ENCODE assay signal across 7 mouse cellular contexts in the genomic region with DNA sequence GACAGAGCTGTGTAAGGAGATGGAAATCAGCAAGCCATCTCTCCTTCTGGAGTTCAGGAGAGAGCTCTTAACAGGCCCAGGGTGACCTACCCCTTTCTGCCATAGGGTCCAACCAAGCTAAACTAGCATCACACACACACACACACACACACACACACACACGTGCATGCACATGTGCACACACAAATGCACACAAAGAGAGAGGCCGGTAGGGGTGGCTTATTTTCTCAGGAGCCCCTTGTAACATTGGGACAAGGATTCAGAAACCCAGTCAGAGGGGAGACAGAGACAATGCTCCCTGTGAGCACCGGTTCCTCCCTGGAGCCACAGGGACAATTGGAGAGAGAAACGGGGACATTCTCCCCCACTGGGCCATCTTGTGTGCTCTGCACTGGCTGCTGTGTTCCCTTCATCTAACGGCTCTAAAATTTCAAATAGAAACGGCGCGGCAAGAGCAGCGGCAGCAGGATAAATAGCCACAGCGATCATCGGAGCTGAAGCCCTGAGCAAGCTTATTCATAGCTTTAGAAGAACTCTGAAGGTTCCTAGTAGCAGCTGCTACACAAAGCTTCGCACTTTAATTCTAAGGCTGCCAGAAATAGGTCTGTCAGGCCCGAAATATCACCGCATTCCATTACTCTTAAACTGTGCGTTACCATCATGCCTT. TPM values are rescaled to one million over a fixed set of nuclear protein-coding genes. Genes with fewer than 3 reads are reported as not detected.
DNase-seq lines count a peak whose midpoint lies in the region; ATAC-seq and TF ChIP-seq lines count a peak whose summit lies in the region.

No protein-coding gene starts in this region.

- no peak for TF ChIP-seq CTCF in left cerebral cortex, adult 2 months (IDR thresholded peaks at IDR 0.05)
- no peak for TF ChIP-seq CTCF in olfactory bulb, adult 2 months (IDR thresholded peaks at IDR 0.05; ENCODE audit: insufficient read depth, low read depth, low read length)

- no peak for ATAC-seq in embryonic facial prominence, embryonic 13.5 days (ENCODE audit: insufficient number of reproducible peaks, insufficient read depth, low FRiP score, low TSS enrichment, low read depth)
- 0 out of 2 replicates have a peak, but pooled peaks have one; percentile 7 for ATAC-seq in hindbrain, embryonic 15.5 days (ENCODE audit: low FRiP score, low read depth)
- no peak for ATAC-seq in megakaryocyte-erythroid progenitor cell, adult 5-6 weeks (replicated peaks; ENCODE audit: low FRiP score, low TSS enrichment, poor library complexity, severe bottlenecking)
- ATAC-seq in activated CD4-positive, CD25-positive, alpha-beta regulatory T cell, adult 4 months = no peak

- TF ChIP-seq POLR2A in olfactory bulb, adult 2 months (IDR thresholded peaks at IDR 0.05; ENCODE audit: insufficient read depth, low read depth, low read length) = no peak

- peak overlapping the region; percentile 81 for H3K27ac ChIP-seq in left cerebral cortex, adult 2 months
- H3K27ac ChIP-seq in embryonic facial prominence, embryonic 13.5 days = peak overlapping the region; percentile 84
- peak overlapping the region; percentile 77 for H3K27ac ChIP-seq in hindbrain, embryonic 15.5 days (replicated peaks)
- H3K27ac ChIP-seq in olfactory bulb, adult 2 months (ENCODE audit: insufficient read depth, low read depth, low read length) = peak overlapping the region; percentile 97

- H3K4me3 ChIP-seq in left cerebral cortex, adult 2 months = peak overlapping the region; percentile 4; the same call in 1 of the 2 replicates
- H3K4me3 ChIP-seq in embryonic facial prominence, embryonic 13.5 days = no peak overlapping the region
- peak overlapping the region; percentile 4; the same call in 1 of the 2 replicates for H3K4me3 ChIP-seq in hindbrain, embryonic 15.5 days
- no peak overlapping the region for H3K4me3 ChIP-seq in olfactory bulb, adult 2 months (ENCODE audit: insufficient read depth, low read depth, low read length)

- H3K36me3 ChIP-seq in embryonic facial prominence, embryonic 13.5 days = no peaks in the 10 kb centered on the region
- no peaks in the 10 kb centered on the region for H3K36me3 ChIP-seq in hindbrain, embryonic 15.5 days

- H3K27me3 ChIP-seq in embryonic facial prominence, embryonic 13.5 days = 0 out of 2 replicates have a peak, but pooled peaks cover 3% of the 10 kb centered on the region
- H3K27me3 ChIP-seq in hindbrain, embryonic 15.5 days = peaks cover 30% of the 10 kb centered on the region; the same call in 1 of the 2 replicates

- intact Hi-C loops in left cerebral cortex, adult 2 months (cut with DNase I) = loop anchor here (1.0 kb wide), 2 partner anchors 21 to 29 kb away; a partner anchor contains a TSS
- intact Hi-C loops in left cerebral cortex, postnatal 4 days (cut with DNase I) = no loop called here

- H3K4me1 ChIP-seq in embryonic facial prominence, embryonic 13.5 days = peaks cover 36% of the 10 kb centered on the region
- H3K4me1 ChIP-seq in hindbrain, embryonic 15.5 days (replicated peaks) = peaks cover 19% of the 10 kb centered on the region
- peaks cover 48% of the 10 kb centered on the region for H3K4me1 ChIP-seq in olfactory bulb, adult 2 months (ENCODE audit: control insufficient read depth, insufficient read depth, low read length)

- H3K9ac ChIP-seq in embryonic facial prominence, embryonic 13.5 days = peak overlapping the region; percentile 65
- peak overlapping the region; percentile 28; the same call in 1 of the 2 replicates for H3K9ac ChIP-seq in hindbrain, embryonic 15.5 days

- no peaks in the 10 kb centered on the region for H3K9me3 ChIP-seq in embryonic facial prominence, embryonic 13.5 days
- H3K9me3 ChIP-seq in hindbrain, embryonic 15.5 days = no peaks in the 10 kb centered on the region

- H3K4me2 ChIP-seq in embryonic facial prominence, embryonic 13.5 days = peak overlapping the region; percentile 47
- H3K4me2 ChIP-seq in hindbrain, embryonic 15.5 days = peak overlapping the region; percentile 46

- DNase-seq in left cerebral cortex, adult 2 months (ENCODE audit: extremely low spot score in 1 of 2, low spot score in 2 of 2) = no peak
- DNase-seq in left cerebral cortex, postnatal 4 days = no peak

- 9% methylated on average over 15 of the region's 15 CpGs for WGBS in embryonic facial prominence, embryonic 13.5 days
- WGBS in hindbrain, embryonic 15.5 days = 7% methylated on average over 15 of the region's 15 CpGs
- WGBS in olfactory bulb, adult 2 months = 8% methylated on average over 15 of the region's 15 CpGs

RNA-seq across cellular contexts. Expression of a gene that starts 21.7 kb away (rescaled TPM):
- 10 to 100 TPM; 79.4 to 83.8 TPM for total RNA-seq in left cerebral cortex, adult 2 months (2021)
- 10 to 100 TPM; 57.6 to 61.4 TPM for total RNA-seq in left cerebral cortex, postnatal 4 days (2021)
- 84.8 and 87.4 TPM in 2 replicates for polyA plus RNA-seq in embryonic facial prominence, embryonic 13.5 days (2015; fragmentation: Nextera tagmentation; extraction: Ambion mirVana)
- polyA plus RNA-seq in hindbrain, embryonic 15.5 days (2015; fragmentation: Nextera tagmentation; extraction: Ambion mirVana) = 19.0 and 19.4 TPM in 2 replicates
- not detected in 2 replicates for polyA plus RNA-seq in olfactory bulb, adult 2 months (2012; ENCODE audit: insufficient read depth, insufficient read length, low replicate concordance, missing spikeins)
- total RNA-seq in megakaryocyte-erythroid progenitor cell, adult 5-6 weeks (2014; fragmentation: Nextera tagmentation) = 54.7 and 56.7 TPM in 2 replicates
- 18.3 and 24.7 TPM in 2 replicates for total RNA-seq in megakaryocyte-erythroid progenitor cell, adult 5-6 weeks (2017)
- 10 to 100 TPM; 29.8 to 35.8 TPM for polyA plus RNA-seq in activated CD4-positive, CD25-positive, alpha-beta regulatory T cell, adult 4 months (2017; shearing (Covaris generic))

RNA-seq across cellular contexts. Expression of a gene that starts 43.7 kb away (rescaled TPM):
- under 1 TPM; 0.18 to 0.28 TPM for total RNA-seq in left cerebral cortex, adult 2 months (2021)
- total RNA-seq in left cerebral cortex, postnatal 4 days (2021) = under 1 TPM; 0.12 to 0.16 TPM
- 0.58 and 0.97 TPM in 2 replicates for polyA plus RNA-seq in embryonic facial prominence, embryonic 13.5 days (2015; fragmentation: Nextera tagmentation; extraction: Ambion mirVana)
- polyA plus RNA-seq in hindbrain, embryonic 15.5 days (2015; fragmentation: Nextera tagmentation; extraction: Ambion mirVana) = 4.2 and 11.6 TPM in 2 replicates
- polyA plus RNA-seq in olfactory bulb, adult 2 months (2012; ENCODE audit: insufficient read depth, insufficient read length, low replicate concordance, missing spikeins) = not detected in 2 replicates
- total RNA-seq in megakaryocyte-erythroid progenitor cell, adult 5-6 weeks (2014; fragmentation: Nextera tagmentation) = not detected in 2 replicates
- 0.38 TPM in 1 of 2 replicates, not detected in the other for total RNA-seq in megakaryocyte-erythroid progenitor cell, adult 5-6 weeks (2017)
- not detected for polyA plus RNA-seq in activated CD4-positive, CD25-positive, alpha-beta regulatory T cell, adult 4 months (2017; shearing (Covaris generic))

RNA-seq across cellular contexts. Expression of a gene that starts 55.7 kb away (rescaled TPM):
- total RNA-seq in left cerebral cortex, adult 2 months (2021) = 10 to 100 TPM; 11.7 TPM
- total RNA-seq in left cerebral cortex, postnatal 4 days (2021) = 10 to 100 TPM in 1 of 2 experiments, 1 to 10 TPM in 1; 9.6 to 12.4 TPM
- 19.7 and 19.9 TPM in 2 replicates for polyA plus RNA-seq in embryonic facial prominence, embryonic 13.5 days (2015; fragmentation: Nextera tagmentation; extraction: Ambion mirVana)
- polyA plus RNA-seq in hindbrain, embryonic 15.5 days (2015; fragmentation: Nextera tagmentation; extraction: Ambion mirVana) = 14.0 and 15.4 TPM in 2 replicates
- polyA plus RNA-seq in olfactory bulb, adult 2 months (2012; ENCODE audit: insufficient read depth, insufficient read length, low replicate concordance, missing spikeins) = not detected in 2 replicates
- total RNA-seq in megakaryocyte-erythroid progenitor cell, adult 5-6 weeks (2014; fragmentation: Nextera tagmentation) = 16.0 and 28.8 TPM in 2 replicates
- total RNA-seq in megakaryocyte-erythroid progenitor cell, adult 5-6 weeks (2017) = 5.8 and 16.2 TPM in 2 replicates
- polyA plus RNA-seq in activated CD4-positive, CD25-positive, alpha-beta regulatory T cell, adult 4 months (2017; shearing (Covaris generic)) = 1 to 10 TPM; 5.9 to 6.9 TPM

Comparison
In these comparisons a context has a peak if more than half of its experiments do, and no peak if none do; other contexts are left out.
1. H3K4me3 ChIP-seq: peak in left cerebral cortex, adult 2 months (single experiment) and hindbrain, embryonic 15.5 days (single experiment); none in embryonic facial prominence, embryonic 13.5 days (single experiment) and olfactory bulb, adult 2 months (single experiment).
2. Peak in every context shown above with its lines, with median percentiles within 50 percentile points of each other: H3K27ac ChIP-seq.